Mouse (Mus musculus): Measurements from ENCODE around the gene Scamp3. TPM values are rescaled to one million over a fixed set of nuclear protein-coding genes. Genes with fewer than 3 reads are reported as not detected.
A peak's percentile ranks its signal among the peaks of the same experiment; 100 is the strongest.

Gene Scamp3
- 18.8 and 19.5 TPM in 2 replicates for polyA plus RNA-seq (2012)

- no peak for TF ChIP-seq GATA1 (IDR thresholded peaks at IDR 0.05; ENCODE audit: low read length)
- TF ChIP-seq TAL1 (IDR thresholded peaks at IDR 0.05; ENCODE audit: low read length) = no peak
- H3K36me3 ChIP-seq (ENCODE audit: control insufficient read depth) = peaks cover 86% of the 10 kb centered on the region
- no peaks in the 10 kb centered on the region for H3K9me3 ChIP-seq (ENCODE audit: control insufficient read depth, low read length)
- H3K4me3 ChIP-seq (replicated peaks) = peak within 1 kb of the TSS; percentile 69
- H3K27me3 ChIP-seq (ENCODE audit: control insufficient read depth) = no peaks in the 10 kb centered on the region
- H3K4me1 ChIP-seq (ENCODE audit: control insufficient read depth) = peaks cover 44% of the 10 kb centered on the region
Observed at GRCm38 (mm10) chr3:89177242-89178106, at the start of gene Scamp3. Gene Scamp3, plus strand, starts transcription at chr3:89177473.

GRCm38 (mm10) chr3:89129908-89130307, 47.4 kb upstream of the Scamp3 start:
- H3K9me3 ChIP-seq (ENCODE audit: control insufficient read depth, low read length) = no peaks in the 10 kb centered on the region
- no peaks in the 10 kb centered on the region for H3K27me3 ChIP-seq (ENCODE audit: control insufficient read depth)
- H3K4me3 ChIP-seq (replicated peaks) = no peak overlapping the region
- H3K4me1 ChIP-seq (ENCODE audit: control insufficient read depth) = peaks cover 78% of the 10 kb centered on the region
- TF ChIP-seq TAL1 (IDR thresholded peaks at IDR 0.05; ENCODE audit: low read length) (no peak), GATA1 (IDR thresholded peaks at IDR 0.05; ENCODE audit: low read length) (no peak)
- peaks cover 5% of the 10 kb centered on the region for H3K36me3 ChIP-seq (ENCODE audit: control insufficient read depth)

- TF ChIP-seq GATA1 (IDR thresholded peaks at IDR 0.05; ENCODE audit: low read length) (no peak), TAL1 (IDR thresholded peaks at IDR 0.05; ENCODE audit: low read length) (no peak)
- no peaks in the 10 kb centered on the region for H3K27me3 ChIP-seq (ENCODE audit: control insufficient read depth)
- H3K9me3 ChIP-seq (ENCODE audit: control insufficient read depth, low read length) = no peaks in the 10 kb centered on the region
- H3K4me3 ChIP-seq (replicated peaks) = peak overlapping the region; percentile 66
- H3K36me3 ChIP-seq (ENCODE audit: control insufficient read depth) = peaks cover 9% of the 10 kb centered on the region
- H3K4me1 ChIP-seq (ENCODE audit: control insufficient read depth) = peaks cover 91% of the 10 kb centered on the region
Observed at GRCm38 (mm10) chr3:89131816-89132215, 45.5 kb upstream of the Scamp3 start.

GRCm38 (mm10) chr3:89132285-89133062, 44.8 kb upstream of the Scamp3 start:
- TF ChIP-seq GATA1 (IDR thresholded peaks at IDR 0.05; ENCODE audit: low read length) = peak; percentile 65
- TF ChIP-seq TAL1 (IDR thresholded peaks at IDR 0.05; ENCODE audit: low read length) = peak; percentile 74
- Histone ChIP-seq H3K9me3 (ENCODE audit: control insufficient read depth, low read length) (no peaks in the 10 kb centered on the region), H3K36me3 (ENCODE audit: control insufficient read depth) (peaks cover 15% of the 10 kb centered on the region), H3K4me3 (replicated peaks) (peak overlapping the region; percentile 66), H3K27me3 (ENCODE audit: control insufficient read depth) (no peaks in the 10 kb centered on the region), H3K4me1 (ENCODE audit: control insufficient read depth) (peaks cover 95% of the 10 kb centered on the region)

- Histone ChIP-seq H3K27me3 (ENCODE audit: control insufficient read depth) (no peaks in the 10 kb centered on the region), H3K36me3 (ENCODE audit: control insufficient read depth) (peaks cover 21% of the 10 kb centered on the region), H3K4me3 (replicated peaks) (peak overlapping the region; percentile 66), H3K9me3 (ENCODE audit: control insufficient read depth, low read length) (no peaks in the 10 kb centered on the region), H3K4me1 (ENCODE audit: control insufficient read depth) (peaks cover 95% of the 10 kb centered on the region)
- no peak for TF ChIP-seq TAL1 (IDR thresholded peaks at IDR 0.05; ENCODE audit: low read length)
- no peak for TF ChIP-seq GATA1 (IDR thresholded peaks at IDR 0.05; ENCODE audit: low read length)
Observed at GRCm38 (mm10) chr3:89133063-89133450, 44.2 kb upstream of the Scamp3 start.

- Histone ChIP-seq H3K4me3 (replicated peaks) (peak overlapping the region; percentile 66), H3K36me3 (ENCODE audit: control insufficient read depth) (peaks cover 28% of the 10 kb centered on the region), H3K4me1 (ENCODE audit: control insufficient read depth) (peaks cover 95% of the 10 kb centered on the region), H3K9me3 (ENCODE audit: control insufficient read depth, low read length) (no peaks in the 10 kb centered on the region), H3K27me3 (ENCODE audit: control insufficient read depth) (no peaks in the 10 kb centered on the region)
- TF ChIP-seq GATA1 (IDR thresholded peaks at IDR 0.05; ENCODE audit: low read length) = no peak; the same call in 1 of the 2 replicates
- no peak for TF ChIP-seq TAL1 (IDR thresholded peaks at IDR 0.05; ENCODE audit: low read length)
Observed at GRCm38 (mm10) chr3:89133752-89134151, 43.5 kb upstream of the Scamp3 start.

- H3K4me3 ChIP-seq (replicated peaks) = peak within 1 kb of the TSS; percentile 83
- TF ChIP-seq TAL1 (IDR thresholded peaks at IDR 0.05; ENCODE audit: low read length) (0 out of 3 replicates have a peak, but pooled peaks have one; percentile 21), GATA1 (IDR thresholded peaks at IDR 0.05; ENCODE audit: low read length) (peak; percentile 25; the same call in 1 of the 2 replicates)
- no peaks in the 10 kb centered on the region for H3K27me3 ChIP-seq (ENCODE audit: control insufficient read depth)
- H3K4me1 ChIP-seq (ENCODE audit: control insufficient read depth) = peaks cover 95% of the 10 kb centered on the region
- H3K9me3 ChIP-seq (ENCODE audit: control insufficient read depth, low read length) = peaks cover under 1% of the 10 kb centered on the region; the same call in 1 of the 2 replicates
- H3K36me3 ChIP-seq (ENCODE audit: control insufficient read depth) = peaks cover 48% of the 10 kb centered on the region
Observed at GRCm38 (mm10) chr3:89135958-89136357, 41.3 kb upstream of the Scamp3 start, which contains the start of gene Pklr. Gene Pklr, plus strand, starts transcription at chr3:89136142.

DNA sequence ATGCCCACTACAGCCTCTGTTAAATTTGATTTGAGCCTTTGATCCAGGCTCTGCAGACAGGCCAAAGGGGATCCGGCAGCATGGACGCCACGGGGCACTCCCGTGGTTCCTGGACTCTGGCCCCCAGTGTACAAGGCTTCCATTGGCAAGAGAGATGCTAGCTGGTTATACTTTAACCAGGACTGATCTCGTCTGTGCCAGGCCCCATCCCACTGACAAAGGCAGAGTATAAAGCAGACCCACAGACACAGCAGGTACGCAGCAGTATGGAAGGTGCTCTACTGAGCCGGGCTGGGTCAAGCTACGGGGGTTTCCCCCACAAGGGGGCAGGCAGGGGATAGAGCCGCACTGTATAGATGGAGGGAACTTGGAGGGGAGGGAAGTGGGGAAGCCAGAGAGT, 40.9 kb upstream of the Scamp3 start:
- TF ChIP-seq GATA1 (IDR thresholded peaks at IDR 0.05; ENCODE audit: low read length) (no peak), TAL1 (IDR thresholded peaks at IDR 0.05; ENCODE audit: low read length) (no peak)
- peak overlapping the region; percentile 83 for H3K4me3 ChIP-seq (replicated peaks)

GRCm38 (mm10) chr3:89144821-89145220, 32.5 kb upstream of the Scamp3 start:
- H3K27me3 ChIP-seq (ENCODE audit: control insufficient read depth) = peaks cover 8% of the 10 kb centered on the region
- peaks cover 76% of the 10 kb centered on the region for H3K36me3 ChIP-seq (ENCODE audit: control insufficient read depth)
- TF ChIP-seq GATA1 (IDR thresholded peaks at IDR 0.05; ENCODE audit: low read length) (no peak), TAL1 (IDR thresholded peaks at IDR 0.05; ENCODE audit: low read length) (no peak)

More for the DNA sequence above, 40.9 kb upstream of the Scamp3 start:
- H3K9me3 ChIP-seq (ENCODE audit: control insufficient read depth, low read length) = peaks cover 4% of the 10 kb centered on the region; the same call in 1 of the 2 replicates
- peaks cover 52% of the 10 kb centered on the region for H3K36me3 ChIP-seq (ENCODE audit: control insufficient read depth)
- no peaks in the 10 kb centered on the region for H3K27me3 ChIP-seq (ENCODE audit: control insufficient read depth)
- peaks cover 96% of the 10 kb centered on the region for H3K4me1 ChIP-seq (ENCODE audit: control insufficient read depth)

More at GRCm38 (mm10) chr3:89144821-89145220, 32.5 kb upstream of the Scamp3 start:
- Histone ChIP-seq H3K9me3 (ENCODE audit: control insufficient read depth, low read length) (peaks cover 8% of the 10 kb centered on the region; the same call in 1 of the 2 replicates), H3K4me3 (replicated peaks) (no peak overlapping the region), H3K4me1 (ENCODE audit: control insufficient read depth) (peaks cover 91% of the 10 kb centered on the region)

Data from erythroblast, embryonic 14.5 days (primary cell).